Mouse (Mus musculus): ENCODE measurements around the gene Hnrnpa1. TPM values are rescaled to one million over a fixed set of nuclear protein-coding genes. Genes with fewer than 3 reads are reported as not detected.
"Not testable (repeated sequence)": the region's sequence is repeated elsewhere in the genome, so short reads cannot be mapped to it uniquely, and the experiment has no call there.

Hnrnpa1 gene
- polyA plus RNA-seq, 1 experiment from 2014 or later, result 837 TPM

DNA sequence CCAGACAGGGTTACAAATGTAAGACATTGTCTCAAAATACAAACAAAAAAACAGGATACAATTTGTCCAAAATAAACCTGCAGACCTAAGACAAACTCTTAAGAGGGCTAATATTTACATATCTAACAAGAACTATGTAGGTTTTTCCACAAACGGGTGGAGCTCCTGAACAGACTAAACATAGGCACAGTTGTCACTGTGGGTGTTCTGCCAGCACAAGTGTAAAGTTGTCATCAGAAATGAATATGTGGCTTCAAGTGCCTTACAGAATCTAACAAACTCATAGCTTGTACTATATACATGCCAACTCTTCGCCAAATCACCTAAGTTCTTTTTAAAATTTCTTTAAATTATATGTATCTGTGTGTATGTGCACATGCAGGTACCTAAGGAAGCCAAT is 7.1 kb upstream of the Hnrnpa1 start:
- no peak for ATAC-seq (replicated peaks; ENCODE audit: low FRiP score, low TSS enrichment, low read depth)

DNA sequence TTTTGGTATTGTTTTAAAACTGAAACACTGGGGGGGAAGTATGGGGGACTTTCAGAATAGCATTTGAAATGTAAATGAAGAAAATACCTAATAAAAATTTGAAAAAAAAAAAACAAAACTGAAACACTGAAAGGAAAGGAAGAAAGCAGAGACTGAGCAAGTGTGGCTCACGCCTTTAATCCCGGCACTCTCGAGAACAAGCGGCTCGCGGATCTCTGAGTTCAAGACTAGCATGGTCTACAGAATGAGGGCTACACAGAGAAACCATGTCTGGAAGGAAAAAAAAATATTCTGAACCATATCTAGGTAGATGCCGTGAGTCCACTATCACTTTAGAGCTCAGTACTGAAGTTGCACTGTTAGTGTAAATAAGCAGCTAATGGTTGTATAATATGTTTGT is 2.9 kb upstream of the Hnrnpa1 start:
- Histone ChIP-seq H3K9ac (ENCODE audit: low read length) (no peak overlapping the region), H3K27me3 (replicated peaks; ENCODE audit: control insufficient read depth, insufficient read depth, low read length) (no peaks in the 10 kb centered on the region), H3K4me2 (ENCODE audit: low read length) (no peak overlapping the region), H3K27ac (ENCODE audit: low read depth) (no peak overlapping the region), H3K4me3 (ENCODE audit: low read depth, low read length) (no peak overlapping the region), H3K9me3 (ENCODE audit: control insufficient read depth, low read length) (no peaks in the 10 kb centered on the region), H3K36me3 (ENCODE audit: control insufficient read depth, insufficient read depth, low read length) (peaks cover 20% of the 10 kb centered on the region), H3K4me1 (replicated peaks; ENCODE audit: control insufficient read depth, insufficient read depth, low read length) (peaks cover 3% of the 10 kb centered on the region; the same call in 1 of the 2 replicates)
- WGBS, result 89% methylated on average over 7 of the region's 7 CpGs
- ATAC-seq (replicated peaks; ENCODE audit: low FRiP score, low TSS enrichment, low read depth), result no peak
- no peak for DNase-seq (ENCODE audit: low spot score)

More for the DNA sequence above, 7.1 kb upstream of the Hnrnpa1 start:
- H3K36me3 ChIP-seq (ENCODE audit: control insufficient read depth, insufficient read depth, low read length), result peaks cover 8% of the 10 kb centered on the region
- 71% methylated on average over 2 of the region's 2 CpGs for WGBS
- H3K9ac ChIP-seq (ENCODE audit: low read length), result no peak overlapping the region
- H3K4me1 ChIP-seq (replicated peaks; ENCODE audit: control insufficient read depth, insufficient read depth, low read length), result peaks cover 6% of the 10 kb centered on the region
- no peaks in the 10 kb centered on the region for H3K9me3 ChIP-seq (ENCODE audit: control insufficient read depth, low read length)
- H3K27me3 ChIP-seq (replicated peaks; ENCODE audit: control insufficient read depth, insufficient read depth, low read length), result no peaks in the 10 kb centered on the region
- no peak overlapping the region for H3K27ac ChIP-seq (ENCODE audit: low read depth)
- no peak overlapping the region for H3K4me2 ChIP-seq (ENCODE audit: low read length)
- DNase-seq (ENCODE audit: low spot score), result no peak
- no peak overlapping the region for H3K4me3 ChIP-seq (ENCODE audit: low read depth, low read length)

DNA sequence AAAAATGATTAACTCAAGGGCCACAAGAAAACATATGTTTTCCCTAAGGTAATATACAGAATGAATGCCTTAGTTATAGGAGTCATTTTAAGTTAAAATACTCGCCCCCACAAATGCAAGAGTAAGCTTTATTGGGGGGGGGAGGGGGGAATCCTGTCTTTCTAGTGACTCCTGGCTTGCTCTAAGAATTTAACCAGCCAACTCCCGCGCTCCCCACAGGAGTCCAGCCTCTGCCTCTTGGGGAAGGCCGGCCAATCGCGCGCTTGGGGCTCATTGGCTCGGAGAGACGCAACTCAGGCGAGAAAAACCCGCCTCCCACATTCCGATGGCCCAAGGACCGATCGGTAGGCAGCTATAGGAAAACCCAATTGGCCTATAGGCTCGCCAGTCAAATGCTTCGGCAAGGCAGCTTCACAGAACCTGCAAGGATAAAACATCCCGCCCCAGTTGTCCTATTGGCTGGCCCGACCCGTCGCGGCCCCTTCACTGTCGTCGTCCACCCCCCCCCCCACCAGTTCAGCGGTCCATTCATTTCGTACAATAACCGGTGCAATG is 1.0 kb upstream of the Hnrnpa1 start:
- Histone ChIP-seq H3K27me3 (replicated peaks; ENCODE audit: control insufficient read depth, insufficient read depth, low read length) (no peaks in the 10 kb centered on the region), H3K4me2 (ENCODE audit: low read length) (peak overlapping the region; percentile 78), H3K4me1 (replicated peaks; ENCODE audit: control insufficient read depth, insufficient read depth, low read length) (peaks cover 21% of the 10 kb centered on the region), H3K4me3 (ENCODE audit: low read depth, low read length) (peak overlapping the region; percentile 94), H3K9ac (ENCODE audit: low read length) (peak overlapping the region; percentile 95), H3K36me3 (ENCODE audit: control insufficient read depth, insufficient read depth, low read length) (peaks cover 38% of the 10 kb centered on the region), H3K9me3 (ENCODE audit: control insufficient read depth, low read length) (no peaks in the 10 kb centered on the region), H3K27ac (ENCODE audit: low read depth) (peak overlapping the region; percentile 95)
- WGBS, result 0% methylated on average over 25 of the region's 26 CpGs
- peak; percentile 90 for DNase-seq (ENCODE audit: low spot score)
- peak; percentile 92 for ATAC-seq (replicated peaks; ENCODE audit: low FRiP score, low TSS enrichment, low read depth)

DNA sequence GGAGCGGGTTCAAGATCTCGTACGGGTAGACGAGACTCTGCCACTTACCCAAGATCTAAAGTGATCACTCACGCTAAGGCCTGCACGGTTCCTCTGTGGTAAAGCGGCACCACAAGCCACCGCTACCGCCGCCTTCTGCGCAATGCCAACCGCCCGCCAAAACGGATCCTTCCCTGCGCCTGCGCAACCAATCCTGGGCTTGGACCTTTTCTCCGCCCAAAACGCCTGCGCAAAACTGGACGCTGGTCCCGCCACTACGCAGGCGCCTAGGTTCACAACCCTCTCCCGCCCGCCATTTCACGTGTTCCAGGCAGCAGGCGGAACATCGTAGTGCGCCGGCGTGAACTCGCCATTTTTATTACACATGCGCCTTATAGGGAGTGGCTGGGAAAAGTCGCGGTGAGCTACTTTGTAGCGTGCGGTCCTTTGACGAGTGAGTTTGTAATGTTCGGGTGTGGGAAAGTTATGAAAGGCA is 510 bp upstream of the Hnrnpa1 start, which contains the start of gene Cbx5:
Gene Cbx5 (minus strand): TSS at position 132 of the 475 bp plus-strand sequence.
- Histone ChIP-seq H3K4me2 (ENCODE audit: low read length) (peak within 1 kb of the TSS; percentile 88), H3K9ac (ENCODE audit: low read length) (peak within 1 kb of the TSS; percentile 95), H3K4me3 (ENCODE audit: low read depth, low read length) (peak within 1 kb of the TSS; percentile 94), H3K36me3 (ENCODE audit: control insufficient read depth, insufficient read depth, low read length) (peaks cover 37% of the 10 kb centered on the region), H3K9me3 (ENCODE audit: control insufficient read depth, low read length) (no peaks in the 10 kb centered on the region), H3K27ac (ENCODE audit: low read depth) (peak within 1 kb of the TSS; percentile 95), H3K4me1 (replicated peaks; ENCODE audit: control insufficient read depth, insufficient read depth, low read length) (peaks cover 21% of the 10 kb centered on the region), H3K27me3 (replicated peaks; ENCODE audit: control insufficient read depth, insufficient read depth, low read length) (no peaks in the 10 kb centered on the region)
- WGBS, result under 1% methylated on average over 39 of the region's 39 CpGs
- DNase-seq (ENCODE audit: low spot score) (peak; percentile 96), ATAC-seq (replicated peaks; ENCODE audit: low FRiP score, low TSS enrichment, low read depth) (peak; percentile 93)

DNA sequence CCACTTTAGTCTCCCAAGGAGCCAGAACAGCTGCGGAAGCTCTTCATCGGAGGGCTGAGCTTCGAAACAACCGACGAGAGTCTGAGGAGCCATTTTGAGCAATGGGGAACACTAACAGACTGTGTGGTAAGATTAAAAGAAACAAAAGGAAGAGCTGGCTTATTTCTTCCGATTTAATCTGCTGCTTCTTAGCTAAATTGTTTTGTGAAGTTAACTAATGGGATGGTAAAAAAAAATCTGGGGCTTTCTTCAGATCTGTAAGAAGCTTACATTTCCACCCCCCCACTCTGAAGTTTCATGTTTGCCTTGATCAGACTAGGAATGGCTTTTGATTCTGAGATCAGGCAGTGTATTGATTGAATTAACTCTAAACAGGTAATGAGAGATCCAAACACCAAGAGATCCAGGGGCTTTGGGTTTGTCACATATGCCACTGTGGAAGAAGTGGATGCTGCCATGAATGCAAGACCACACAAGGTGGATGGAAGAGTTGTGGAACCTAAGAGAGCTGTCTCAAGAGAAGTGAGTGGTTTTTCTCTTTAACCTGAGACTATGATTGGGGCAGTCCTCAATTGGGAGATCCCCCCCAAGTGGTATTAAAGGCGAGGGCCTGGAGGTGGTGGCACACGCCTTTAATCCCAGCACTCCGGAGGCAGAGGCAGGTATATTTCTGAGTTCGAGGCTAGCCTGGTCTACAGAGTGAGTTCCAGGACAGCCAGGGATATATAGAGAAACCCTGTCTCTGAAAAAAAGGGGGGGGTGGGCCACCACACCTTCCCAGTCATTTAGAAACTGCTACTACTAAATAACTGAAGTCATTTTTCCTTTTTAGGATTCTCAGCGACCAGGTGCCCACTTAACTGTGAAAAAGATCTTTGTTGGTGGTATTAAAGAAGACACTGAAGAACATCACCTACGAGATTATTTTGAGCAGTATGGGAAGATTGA is 1.1 kb downstream of the Hnrnpa1 start:
- peak overlapping the region; percentile 95 for H3K9ac ChIP-seq (ENCODE audit: low read length)
- peak overlapping the region; percentile 88 for H3K4me2 ChIP-seq (ENCODE audit: low read length)
- peak overlapping the region; percentile 95 for H3K27ac ChIP-seq (ENCODE audit: low read depth)
- H3K4me3 ChIP-seq (ENCODE audit: low read depth, low read length), result peak overlapping the region; percentile 94
- H3K36me3 ChIP-seq (ENCODE audit: control insufficient read depth, insufficient read depth, low read length), result peaks cover 46% of the 10 kb centered on the region
- DNase-seq (ENCODE audit: low spot score); H3K9me3 ChIP-seq (ENCODE audit: control insufficient read depth, low read length); H3K27me3 ChIP-seq (replicated peaks; ENCODE audit: control insufficient read depth, insufficient read depth, low read length); ATAC-seq (replicated peaks; ENCODE audit: low FRiP score, low TSS enrichment, low read depth): not testable (repeated sequence)
- H3K4me1 ChIP-seq (replicated peaks; ENCODE audit: control insufficient read depth, insufficient read depth, low read length), result peaks cover 23% of the 10 kb centered on the region
- WGBS, result 8% methylated on average over 12 of the region's 12 CpGs

DNA sequence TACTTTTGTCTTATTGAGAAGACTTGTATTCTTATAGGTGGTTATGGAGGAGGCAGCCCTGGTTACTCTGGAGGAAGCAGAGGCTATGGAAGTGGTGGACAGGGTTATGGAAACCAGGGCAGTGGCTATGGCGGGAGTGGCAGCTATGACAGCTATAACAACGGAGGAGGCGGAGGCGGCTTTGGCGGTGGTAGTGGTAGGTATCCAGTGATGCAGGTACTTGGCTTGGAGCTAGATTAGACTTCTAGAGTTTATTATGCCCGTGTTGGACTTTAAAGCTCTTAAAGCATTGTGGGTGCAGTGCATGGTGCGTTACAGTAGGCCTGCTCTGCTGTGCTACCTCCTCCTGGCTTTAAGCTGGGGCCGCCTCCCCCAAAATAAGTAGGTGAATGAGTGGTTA is 2.7 kb downstream of the Hnrnpa1 start:
- ATAC-seq (replicated peaks; ENCODE audit: low FRiP score, low TSS enrichment, low read depth), result no peak
- Histone ChIP-seq H3K9me3 (ENCODE audit: control insufficient read depth, low read length) (no peaks in the 10 kb centered on the region), H3K27me3 (replicated peaks; ENCODE audit: control insufficient read depth, insufficient read depth, low read length) (no peaks in the 10 kb centered on the region), H3K4me3 (ENCODE audit: low read depth, low read length) (peak overlapping the region; percentile 94), H3K27ac (ENCODE audit: low read depth) (no peak overlapping the region), H3K4me2 (ENCODE audit: low read length) (peak overlapping the region; percentile 88), H3K4me1 (replicated peaks; ENCODE audit: control insufficient read depth, insufficient read depth, low read length) (peaks cover 23% of the 10 kb centered on the region), H3K36me3 (ENCODE audit: control insufficient read depth, insufficient read depth, low read length) (peaks cover 61% of the 10 kb centered on the region), H3K9ac (ENCODE audit: low read length) (peak overlapping the region; percentile 95)
- WGBS, result 55% methylated on average over 8 of the region's 8 CpGs
- DNase-seq (ENCODE audit: low spot score), result no peak

DNA sequence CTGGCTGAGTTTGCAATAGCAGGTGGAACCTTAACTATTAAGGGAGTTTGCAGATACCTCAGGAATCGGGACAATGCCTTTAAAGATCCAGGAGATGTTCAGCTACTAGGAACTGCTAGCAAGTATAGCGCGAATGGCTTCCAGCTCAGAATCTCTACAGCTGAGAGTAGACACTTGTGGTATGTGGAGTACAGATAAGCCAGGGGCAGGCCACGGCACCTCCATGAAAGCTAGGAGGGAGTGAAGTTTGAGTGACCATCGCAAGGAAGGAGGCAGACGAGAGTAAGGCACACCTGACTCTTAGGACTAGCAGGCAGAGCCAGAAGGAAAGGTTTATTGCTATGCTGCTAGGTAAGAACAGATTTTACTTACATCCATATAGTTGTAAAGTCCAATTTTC is 5.4 kb downstream of the Hnrnpa1 start:
- no peak overlapping the region for H3K4me3 ChIP-seq (ENCODE audit: low read depth, low read length)
- ATAC-seq (replicated peaks; ENCODE audit: low FRiP score, low TSS enrichment, low read depth) (no peak), DNase-seq (ENCODE audit: low spot score) (no peak)
- H3K27me3 ChIP-seq (replicated peaks; ENCODE audit: control insufficient read depth, insufficient read depth, low read length), result no peaks in the 10 kb centered on the region
- WGBS, result 72% methylated on average over 6 of the region's 6 CpGs
- peaks cover 74% of the 10 kb centered on the region for H3K36me3 ChIP-seq (ENCODE audit: control insufficient read depth, insufficient read depth, low read length)
- H3K9me3 ChIP-seq (ENCODE audit: control insufficient read depth, low read length), result no peaks in the 10 kb centered on the region
- peaks cover 23% of the 10 kb centered on the region for H3K4me1 ChIP-seq (replicated peaks; ENCODE audit: control insufficient read depth, insufficient read depth, low read length)
- no peak overlapping the region for H3K4me2 ChIP-seq (ENCODE audit: low read length)
- H3K9ac ChIP-seq (ENCODE audit: low read length), result no peak overlapping the region
- H3K27ac ChIP-seq (ENCODE audit: low read depth), result no peak overlapping the region

DNA sequence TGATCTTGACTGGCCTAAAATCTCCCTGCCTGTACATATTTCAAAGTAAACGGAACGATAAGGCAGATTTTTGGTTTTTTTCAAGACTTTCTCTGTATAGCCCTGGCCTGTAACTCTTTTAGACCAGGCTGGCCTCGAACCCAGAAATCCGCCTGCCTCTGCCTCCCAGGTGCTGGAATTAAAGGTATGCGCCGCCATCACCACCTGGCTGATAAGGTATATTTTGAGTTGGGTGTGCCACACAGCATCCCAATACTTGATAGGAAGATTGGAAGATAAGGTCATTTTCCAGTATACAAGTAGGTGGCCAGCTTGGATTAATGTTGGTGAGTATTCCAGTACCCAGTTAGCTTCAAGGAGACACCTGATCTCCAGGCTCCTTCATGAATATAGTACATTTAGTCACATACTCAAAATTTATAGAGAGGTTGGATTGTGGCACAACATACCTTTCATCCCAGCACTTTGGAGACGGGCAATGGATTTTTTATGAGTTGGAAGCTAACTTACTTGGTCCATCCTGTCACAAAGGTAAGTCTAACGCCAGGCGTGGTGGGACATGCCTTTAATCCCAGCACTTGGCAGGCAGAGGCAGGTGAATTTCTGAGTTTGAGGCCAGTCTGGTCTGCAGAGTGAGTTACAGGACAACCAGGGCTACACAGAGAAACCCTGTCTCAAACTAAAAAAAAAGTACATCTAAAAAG is 7.0 kb downstream of the Hnrnpa1 start:
- Histone ChIP-seq H3K9ac (ENCODE audit: low read length) (no peak overlapping the region), H3K9me3 (ENCODE audit: control insufficient read depth, low read length) (no peaks in the 10 kb centered on the region), H3K4me1 (replicated peaks; ENCODE audit: control insufficient read depth, insufficient read depth, low read length) (peaks cover 21% of the 10 kb centered on the region), H3K36me3 (ENCODE audit: control insufficient read depth, insufficient read depth, low read length) (peaks cover 63% of the 10 kb centered on the region), H3K4me3 (ENCODE audit: low read depth, low read length) (no peak overlapping the region), H3K4me2 (ENCODE audit: low read length) (no peak overlapping the region), H3K27me3 (replicated peaks; ENCODE audit: control insufficient read depth, insufficient read depth, low read length) (no peaks in the 10 kb centered on the region), H3K27ac (ENCODE audit: low read depth) (no peak overlapping the region)
- no peak for ATAC-seq (replicated peaks; ENCODE audit: low FRiP score, low TSS enrichment, low read depth)
- WGBS, result 86% methylated on average over 9 of the region's 9 CpGs
- no peak for DNase-seq (ENCODE audit: low spot score)
